Mouse (Mus musculus) stomach, postnatal 0 days (tissue): Measurements from ENCODE around the gene Afap1l2.

Experiments used
- CTCF ChIP-seq: IDR thresholded peaks from 2 replicates; pipeline ENCODE4 v1.5.1; 2016; ENCODE audit warnings: antibody characterized with exemption, low read depth, mild to moderate bottlenecking, moderate library complexity
- EP300 ChIP-seq: optimal IDR thresholded peaks from 2 replicates; pipeline ENCODE3; 2016; ENCODE audit warnings: antibody characterized with exemption

DNA sequence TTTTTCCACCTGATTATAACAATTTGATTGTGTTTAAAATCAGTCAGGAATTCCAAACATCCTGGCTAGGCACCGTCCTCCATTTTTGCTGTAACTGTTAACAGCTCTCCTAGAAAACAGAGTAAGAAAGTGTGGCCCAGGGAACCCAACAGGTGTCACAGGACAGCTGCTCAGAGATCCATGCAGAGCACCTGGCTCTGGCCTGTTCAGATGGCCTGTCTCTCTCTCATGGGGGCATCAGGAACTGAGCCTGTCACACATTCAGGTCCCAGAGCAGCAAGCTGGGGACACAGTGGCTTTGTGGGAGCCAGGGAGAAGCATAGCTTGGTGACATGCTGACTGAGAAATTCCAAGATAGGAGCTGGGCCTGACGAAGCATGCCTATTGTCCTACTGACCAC is 35.3 kb downstream of the Afap1l2 start:
- TF ChIP-seq CTCF: no peak
- TF ChIP-seq EP300: no peak
